Mouse (Mus musculus) thymus, adult 2 months (tissue): Measurements from ENCODE around the gene Ptprj. TPM values are rescaled to one million over a fixed set of nuclear protein-coding genes. Genes with fewer than 3 reads are reported as not detected.
A peak's percentile ranks its signal among the peaks of the same experiment; 100 is the strongest.

ENCODE experiments used
- DNase-seq: peaks from one replicate; pipeline ENCODE4 v3.0.0; 2021
- H3K27ac ChIP-seq: fragments of 200-500 bp; 2 replicates; pipeline ENCODE4 v1.5.1; 2012; ENCODE audit warnings: low read length, control low read depth; ENCODE audit not compliant: control insufficient read depth, insufficient read depth
- H3K27me3 ChIP-seq: fragments of 200-500 bp; 2 replicates; pipeline ENCODE4 v1.6.1; 2012; ENCODE audit warnings: mild to moderate bottlenecking, low read length, moderate library complexity, mixed read lengths; ENCODE audit not compliant: control insufficient read depth, insufficient read depth
- H3K36me3 ChIP-seq: fragments of 200-500 bp; 2 replicates; pipeline ENCODE4 v1.6.1; 2012; ENCODE audit warnings: mild to moderate bottlenecking, low read length, moderate library complexity; ENCODE audit not compliant: control insufficient read depth, insufficient read depth
- H3K4me1 ChIP-seq: fragments of 200-500 bp; replicated peaks from 2 replicates; pipeline ENCODE4 v1.6.1; 2012; ENCODE audit warnings: low read length; ENCODE audit not compliant: control insufficient read depth, insufficient read depth
- H3K4me3 ChIP-seq: fragments of 200-500 bp; 2 replicates; pipeline ENCODE4 v1.5.1; 2012; ENCODE audit warnings: mild to moderate bottlenecking, low read length, control low read depth, moderate library complexity; ENCODE audit not compliant: control insufficient read depth, insufficient read depth
- CTCF ChIP-seq: fragments of 200-500 bp; IDR thresholded peaks from 2 replicates; pipeline ENCODE4 v1.5.1; 2012; ENCODE audit warnings: mild to moderate bottlenecking, control low read depth, low read length, moderate library complexity, borderline replicate concordance; ENCODE audit not compliant: control insufficient read depth, poor library complexity, insufficient read depth; ENCODE audit errors: extremely low read depth
- POLR2A ChIP-seq: fragments of 200-500 bp; IDR thresholded peaks from 2 replicates; pipeline ENCODE4 v1.6.1; 2012; ENCODE audit warnings: mild to moderate bottlenecking, low read length, control low read depth, moderate library complexity; ENCODE audit not compliant: control insufficient read depth, poor library complexity, insufficient read depth; ENCODE audit errors: extremely low read depth
- WGBS: fragments of 180-500 bp; shearing (Covaris S2); methylation state at CpG from one replicate; pipeline ENCODE4 v1.1.7; 2018; 5-methylcytosine and 5-hydroxymethylcytosine counted together
- polyA plus RNA-seq: library from polyadenylated mRNA; depleted of rRNA; stranded (reverse); fragments of >200 nt; gene quantifications from 2 replicates; pipeline ENCODE4 v1.2.3, GENCODE M21; 2012

The Ptprj gene
- polyA plus RNA-seq, 1 experiment = 5.0 TPM

DNA sequence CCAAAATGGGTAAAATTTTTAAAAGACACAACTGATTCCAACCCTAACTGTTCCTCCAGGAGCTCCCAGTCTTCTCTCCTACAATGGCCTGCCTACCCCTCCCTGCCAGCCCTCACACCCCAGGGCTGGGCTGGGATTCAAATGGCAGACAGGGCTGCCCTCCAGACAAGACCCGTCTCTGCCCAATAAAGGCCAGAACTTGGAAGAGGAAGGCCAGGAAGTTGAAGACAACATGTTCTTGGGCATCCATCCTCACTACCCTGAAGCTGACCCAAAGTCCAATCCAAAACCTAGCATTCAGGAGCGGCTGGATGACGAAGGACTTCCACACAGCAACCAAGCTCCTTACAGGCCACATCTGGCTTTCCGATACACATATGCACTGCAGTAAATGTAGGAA, 90.6 kb downstream of the Ptprj start:
- Histone ChIP-seq H3K4me3 (no peak overlapping the region), H3K27ac (no peak overlapping the region), H3K36me3 (no peaks in the 10 kb centered on the region), H3K27me3 (no peaks in the 10 kb centered on the region), H3K4me1 (peaks cover 15% of the 10 kb centered on the region)
- DNase-seq = no peak
- 96% methylated on average over 4 of the region's 4 CpGs for WGBS
- TF ChIP-seq POLR2A (no peak), CTCF (no peak)

GRCm38 (mm10) chr2:90488690-90489590, 91.5 kb downstream of the Ptprj start:
- Histone ChIP-seq H3K27me3 (no peaks in the 10 kb centered on the region), H3K36me3 (no peaks in the 10 kb centered on the region), H3K4me1 (peaks cover 18% of the 10 kb centered on the region), H3K4me3 (no peak overlapping the region), H3K27ac (no peak overlapping the region)
- 91% methylated on average over 8 of the region's 8 CpGs for WGBS
- TF ChIP-seq POLR2A = no peak
- TF ChIP-seq CTCF = no peak
- no peak for DNase-seq

- WGBS = 74% methylated on average over 11 of the region's 11 CpGs
Measured at GRCm38 (mm10) chr2:90487471-90488238, 92.8 kb downstream of the Ptprj start.

GRCm38 (mm10) chr2:90486226-90486755, 94.2 kb downstream of the Ptprj start:
- no peak for DNase-seq
- Histone ChIP-seq H3K27me3 (no peaks in the 10 kb centered on the region), H3K27ac (no peak overlapping the region), H3K4me1 (peaks cover 20% of the 10 kb centered on the region), H3K4me3 (no peak overlapping the region), H3K36me3 (no peaks in the 10 kb centered on the region)
- WGBS = 90% methylated on average over 3 of the region's 3 CpGs
- TF ChIP-seq CTCF (no peak), POLR2A (no peak)

More at GRCm38 (mm10) chr2:90487471-90488238, 92.8 kb downstream of the Ptprj start:
- DNase-seq = peak; percentile 11
- Histone ChIP-seq H3K36me3 (no peaks in the 10 kb centered on the region), H3K27ac (peak overlapping the region; percentile 14; the same call in 1 of the 2 replicates), H3K4me1 (peaks cover 20% of the 10 kb centered on the region), H3K27me3 (no peaks in the 10 kb centered on the region), H3K4me3 (no peak overlapping the region)
- TF ChIP-seq POLR2A (no peak), CTCF (no peak)

DNA sequence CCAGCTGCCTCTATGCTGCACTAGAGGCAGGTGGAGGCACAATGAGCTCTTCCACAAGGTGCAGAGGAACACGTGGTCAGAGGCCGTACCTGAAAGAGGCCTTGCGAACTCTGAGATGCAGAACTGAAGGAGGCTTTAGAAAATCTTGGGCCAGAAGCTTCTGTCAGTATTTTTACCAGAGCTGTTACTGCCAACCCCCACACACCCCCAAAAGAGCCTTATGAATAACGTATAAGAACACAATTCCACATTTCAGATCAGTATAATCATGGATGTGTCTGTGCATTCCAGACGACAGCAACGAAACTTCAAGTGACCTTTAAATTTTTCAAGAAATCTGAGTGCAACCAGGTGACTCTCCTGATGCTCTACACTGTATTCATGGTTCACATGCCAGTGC, 98.9 kb downstream of the Ptprj start:
- Histone ChIP-seq H3K4me3 (no peak overlapping the region), H3K4me1 (peaks cover 8% of the 10 kb centered on the region; the same call in 1 of the 2 replicates), H3K27ac (no peak overlapping the region), H3K27me3 (no peaks in the 10 kb centered on the region), H3K36me3 (no peaks in the 10 kb centered on the region)
- WGBS = 95% methylated on average over 6 of the region's 6 CpGs
- no peak for TF ChIP-seq CTCF
- no peak for TF ChIP-seq POLR2A
- DNase-seq = no peak

- no peak for DNase-seq
Measured at GRCm38 (mm10) chr2:90480747-90481308, 99.6 kb downstream of the Ptprj start.

More at GRCm38 (mm10) chr2:90480747-90481308, 99.6 kb downstream of the Ptprj start:
- WGBS = 98% methylated on average over 13 of the region's 13 CpGs
- no peak for TF ChIP-seq CTCF
- TF ChIP-seq POLR2A = no peak
- no peaks in the 10 kb centered on the region for H3K27me3 ChIP-seq
- H3K27ac ChIP-seq = no peak overlapping the region
- H3K4me1 ChIP-seq = peaks cover 8% of the 10 kb centered on the region; the same call in 1 of the 2 replicates
- H3K4me3 ChIP-seq = no peak overlapping the region
- H3K36me3 ChIP-seq = no peaks in the 10 kb centered on the region
